Mouse (Mus musculus) adrenal gland (tissue): Measurements from ENCODE around the gene Ubxn10.

Experiments used
- intact Hi-C: fragments of 180-260 bp; cut with DNase I; formaldehyde crosslinking; loops from one replicate; pipeline ENCODE4 v1.15.1; 2025

The Ubxn10 gene

DNA sequence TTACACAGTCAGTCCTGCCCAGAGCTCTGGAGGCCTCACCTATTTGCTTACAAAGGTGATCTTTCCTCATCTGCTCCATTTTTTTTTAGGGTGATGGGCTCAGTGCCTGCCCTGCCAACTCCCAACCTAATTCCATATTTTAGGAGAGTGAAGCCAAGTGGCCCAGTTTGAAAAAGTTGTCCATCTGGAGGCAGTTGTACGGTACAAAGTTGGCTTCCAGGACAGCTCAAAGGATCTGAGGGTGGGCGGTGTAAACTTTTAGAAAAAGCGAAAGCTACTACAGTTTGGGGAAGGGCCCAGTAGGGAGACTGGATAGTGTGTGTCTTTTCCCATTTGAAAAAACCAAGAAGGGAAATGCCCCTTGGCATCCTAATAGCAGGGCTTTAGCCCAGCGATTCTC lies 2.1 kb downstream of the Ubxn10 start:
- intact Hi-C loops, result no loop called here

DNA sequence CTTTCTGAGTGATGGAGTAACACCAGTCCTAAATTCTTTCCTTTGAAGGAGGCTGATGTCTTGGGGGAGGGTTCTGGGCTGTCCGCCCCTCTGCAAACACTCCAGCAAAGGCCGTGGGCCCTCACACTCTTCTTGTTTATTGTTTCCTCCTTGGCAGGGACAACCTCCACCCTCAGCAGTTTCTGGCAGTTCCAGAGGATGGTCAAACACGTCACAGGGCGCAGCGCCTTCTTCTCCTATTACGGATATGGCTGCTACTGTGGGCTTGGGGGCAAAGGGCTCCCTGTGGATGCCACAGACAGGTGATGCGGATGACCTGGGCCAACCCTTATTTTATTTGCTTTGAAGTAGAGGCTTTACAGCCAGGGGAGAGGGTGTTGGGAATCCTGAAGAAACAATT lies 2.9 kb downstream of the Ubxn10 start:
- intact Hi-C loops, result no loop called here

DNA sequence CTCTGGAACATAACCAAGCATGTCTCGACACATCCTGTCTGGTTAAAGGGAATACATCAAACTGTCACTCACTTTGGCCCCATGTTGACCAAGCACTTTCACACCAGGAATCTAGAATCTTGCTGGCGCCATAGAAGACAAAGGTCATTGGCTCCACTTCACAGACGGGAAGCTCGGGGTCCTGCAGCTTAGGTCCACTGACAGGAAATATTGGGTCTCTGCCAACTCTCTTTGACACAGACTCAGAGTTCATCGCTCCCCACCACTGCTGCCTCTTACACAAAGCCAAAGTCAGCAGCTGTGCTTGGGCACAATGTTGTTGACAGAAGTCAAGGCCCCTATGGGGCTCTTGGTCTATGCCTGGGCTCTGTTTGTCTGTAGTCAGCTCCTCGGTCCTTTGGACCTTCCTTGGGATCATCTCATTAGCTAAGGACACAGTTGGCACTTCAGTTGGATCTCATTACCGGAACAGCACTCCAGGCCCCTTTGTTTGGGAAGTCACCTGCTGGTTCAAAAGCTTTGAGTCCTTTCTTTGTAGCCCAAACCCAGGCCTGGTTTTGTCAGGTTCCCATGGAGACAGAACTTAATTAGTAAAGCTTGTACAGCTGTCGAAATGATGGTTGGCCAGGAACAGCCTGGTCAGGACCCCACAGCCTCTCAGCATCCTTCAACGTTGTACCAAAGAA lies 7.8 kb downstream of the Ubxn10 start:
- intact Hi-C loops, result no loop called here

DNA sequence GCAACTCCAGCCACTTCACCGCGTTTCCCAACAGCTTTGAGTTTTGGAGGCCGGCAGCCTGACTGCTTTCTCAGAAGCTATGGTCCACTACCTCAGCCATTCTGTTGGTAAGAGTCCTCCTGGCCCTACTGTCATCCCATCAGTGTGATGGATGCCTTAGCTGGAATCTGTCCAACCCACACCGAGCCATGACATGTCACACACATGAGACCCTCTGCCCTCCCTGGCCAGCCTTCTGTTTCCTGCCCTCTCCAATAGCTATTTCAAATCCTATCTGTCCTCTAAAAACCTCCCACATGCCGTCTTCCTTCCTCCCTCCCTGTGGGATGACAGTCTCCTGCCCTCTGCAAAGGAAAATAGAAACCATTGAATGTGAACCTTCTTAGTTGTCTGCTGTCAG lies 11.2 kb downstream of the Ubxn10 start:
- intact Hi-C loops, result no loop called here

DNA sequence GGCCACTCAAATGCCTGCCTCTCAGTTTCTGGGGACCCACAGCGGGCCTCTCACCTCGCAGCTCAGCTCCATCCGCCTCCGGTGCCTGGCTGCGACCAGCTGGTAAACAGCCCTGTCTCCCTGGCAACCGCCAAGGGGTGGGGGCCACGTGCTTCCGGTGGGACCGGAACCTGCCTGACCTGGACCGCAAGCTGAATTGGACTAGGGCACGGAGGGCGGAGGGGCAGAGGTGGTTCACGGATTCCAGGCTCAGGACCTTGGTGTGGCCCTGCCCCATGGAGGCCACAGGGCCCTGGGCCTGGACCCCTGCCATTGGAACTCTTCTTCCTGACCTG lies 11.9 kb downstream of the Ubxn10 start:
- intact Hi-C loops, result no loop called here

DNA sequence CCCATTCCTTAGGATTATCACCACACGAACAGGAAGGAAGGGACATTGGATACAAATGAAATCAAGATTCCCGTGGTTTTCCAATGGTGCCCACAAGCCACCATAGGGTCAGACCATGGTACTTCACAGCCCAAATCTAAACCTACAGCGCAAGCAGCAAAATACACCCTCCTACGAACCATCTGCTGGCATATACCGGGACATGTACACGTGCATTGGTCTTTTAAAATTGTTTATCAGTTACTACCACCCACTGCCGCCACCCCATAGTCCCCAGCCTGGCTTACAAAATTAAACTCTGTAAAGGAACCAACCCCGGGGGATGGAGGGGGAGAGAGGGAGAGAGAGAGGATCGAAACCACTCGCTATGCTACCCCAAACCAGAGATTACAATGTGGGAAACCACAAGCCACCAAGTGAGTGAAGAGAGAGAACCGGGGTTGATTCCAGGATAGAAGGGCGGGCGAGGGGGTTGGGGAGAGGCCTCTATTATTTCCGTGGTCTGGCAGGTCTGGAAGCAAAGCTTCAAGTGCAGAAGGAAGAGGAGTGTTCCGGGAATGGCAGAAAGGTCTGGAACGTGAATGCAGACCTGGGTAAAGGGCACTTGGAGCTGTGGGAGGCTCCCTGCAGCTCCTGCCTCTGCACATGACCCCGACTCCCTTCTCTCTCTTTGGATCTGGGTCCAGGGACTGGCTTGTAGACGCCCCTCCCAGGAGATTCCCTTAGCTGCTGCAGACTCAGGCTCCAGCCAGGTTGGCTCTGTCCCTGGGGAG lies 12.4 kb downstream of the Ubxn10 start, which contains the start of gene Pla2g2c:
TSS of gene Pla2g2c (plus strand) at position 439 of the 773 bp plus-strand sequence.
- intact Hi-C loops, result no loop called here

DNA sequence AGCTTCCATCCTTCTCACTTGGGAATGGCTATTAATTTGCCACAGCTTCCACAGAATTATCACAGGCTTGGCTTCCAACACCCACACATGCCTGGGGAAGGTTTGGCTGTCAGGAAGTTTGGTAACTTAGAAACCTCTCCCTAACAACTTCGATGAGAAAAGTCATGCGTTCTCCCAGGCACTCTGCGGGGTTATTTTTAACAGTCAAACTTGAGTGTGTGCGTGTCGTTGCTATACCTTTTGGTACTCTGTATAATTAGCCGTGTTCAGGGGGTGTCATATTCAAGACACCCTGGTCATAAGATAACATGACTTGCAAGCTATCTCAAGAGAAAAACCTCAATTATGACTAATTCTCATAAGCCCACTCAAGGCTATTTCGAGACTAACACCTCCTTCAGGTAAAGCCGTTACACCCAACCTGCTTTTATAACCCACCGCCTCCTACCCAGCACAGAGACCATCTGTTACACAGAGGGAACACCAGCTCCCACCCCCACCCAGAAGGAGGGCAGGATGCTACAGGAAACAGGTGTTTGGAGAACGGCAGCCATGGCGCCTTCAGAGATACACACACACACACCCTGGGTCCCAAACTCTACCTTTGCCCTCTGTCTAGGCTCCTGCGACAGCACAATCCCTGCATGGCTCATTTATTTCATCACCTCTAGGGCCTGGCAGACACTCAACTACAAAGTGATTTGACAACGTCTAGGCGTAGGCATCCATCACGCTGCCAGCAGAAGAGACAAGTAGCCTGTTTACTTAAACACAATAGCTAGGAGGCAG lies 13.3 kb downstream of the Ubxn10 start:
- intact Hi-C loops, result no loop called here

DNA sequence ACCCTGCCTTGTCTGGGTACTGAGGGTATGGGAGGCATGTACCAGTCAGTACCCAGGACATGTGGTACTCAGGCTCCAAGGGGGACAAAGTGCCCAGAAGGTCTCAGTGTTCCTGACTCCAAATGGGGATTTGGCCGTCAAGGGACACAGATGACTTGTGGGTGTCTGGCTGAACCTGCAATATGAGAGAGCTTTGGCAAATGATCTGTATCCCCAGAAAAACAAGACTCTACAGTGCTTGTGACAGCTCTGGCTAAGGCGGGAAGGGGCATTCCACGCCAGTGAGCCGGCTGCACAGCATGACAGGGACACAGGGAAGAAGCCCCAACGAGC lies 17.7 kb downstream of the Ubxn10 start:
- intact Hi-C loops, result no loop called here

DNA sequence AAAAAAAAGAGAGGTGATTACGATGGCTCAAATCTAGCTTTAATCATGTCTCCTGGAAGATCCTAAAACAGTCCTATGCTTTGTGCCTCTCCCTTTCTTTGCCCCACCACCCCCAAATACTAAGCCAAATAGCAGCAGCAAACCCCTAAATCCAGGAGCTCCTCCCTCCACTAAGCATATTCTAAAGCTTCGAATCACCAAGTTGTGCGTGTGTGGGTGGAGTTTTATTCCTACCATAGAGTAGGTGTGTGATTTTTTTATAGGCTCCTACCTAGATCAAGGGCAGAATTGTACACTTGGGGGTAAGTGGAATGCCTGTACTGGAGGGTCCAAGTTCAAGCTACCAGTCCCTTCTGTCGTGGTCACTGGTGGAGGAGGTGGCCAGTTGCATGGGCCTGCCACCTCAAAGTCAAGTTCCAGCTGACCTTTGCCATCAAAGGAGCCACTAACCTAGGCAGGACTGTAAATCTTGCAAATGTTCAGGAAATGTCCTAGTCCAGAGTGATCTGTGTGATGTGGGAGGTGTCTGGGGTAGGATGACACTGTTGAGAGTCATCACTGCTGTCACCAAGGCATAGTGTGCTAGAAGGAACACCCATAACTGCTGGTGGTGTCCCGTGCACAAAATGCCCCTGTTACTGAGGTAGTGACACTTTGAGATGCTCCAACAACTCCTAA lies 18.2 kb downstream of the Ubxn10 start:
- intact Hi-C loops, result no loop called here

DNA sequence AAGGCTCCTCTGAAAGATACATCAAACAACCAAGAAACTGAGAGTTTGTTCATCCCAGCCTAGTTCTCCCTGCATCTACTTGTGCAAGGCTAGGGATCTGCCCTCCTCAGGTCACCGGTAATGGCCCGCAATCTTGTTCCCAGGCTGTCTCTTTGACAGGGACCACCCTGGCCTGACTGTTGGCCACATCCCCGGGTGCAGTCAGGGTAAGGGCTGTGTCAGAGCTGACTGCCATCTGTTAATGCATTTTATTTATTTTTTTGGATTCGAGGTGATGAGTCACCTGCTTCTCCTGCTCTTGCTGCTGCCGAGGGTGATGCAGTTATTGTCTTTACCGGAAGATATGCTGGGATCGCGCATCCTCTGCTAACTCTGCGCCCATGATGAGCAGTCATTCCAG lies 20.3 kb downstream of the Ubxn10 start:
- intact Hi-C loops, result no loop called here

DNA sequence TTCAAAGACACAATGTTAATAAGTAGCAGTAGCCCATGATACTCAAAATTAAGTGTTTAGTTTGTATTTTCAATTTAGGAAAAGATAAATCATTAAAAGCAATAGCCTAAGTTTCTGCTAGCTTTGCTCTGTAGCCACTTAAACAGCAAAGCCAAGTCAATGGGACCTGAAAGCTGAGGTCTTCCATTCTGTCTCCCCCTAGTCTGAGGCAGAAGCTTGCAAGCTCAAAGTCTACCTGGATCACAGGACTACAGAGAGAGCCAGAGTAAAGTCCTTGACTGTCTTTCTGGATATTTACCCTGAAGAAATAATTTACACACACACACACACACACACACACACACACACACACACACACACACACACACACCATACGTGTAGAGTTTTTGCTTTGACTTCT lies 22.8 kb downstream of the Ubxn10 start:
- intact Hi-C loops, result no loop called here

DNA sequence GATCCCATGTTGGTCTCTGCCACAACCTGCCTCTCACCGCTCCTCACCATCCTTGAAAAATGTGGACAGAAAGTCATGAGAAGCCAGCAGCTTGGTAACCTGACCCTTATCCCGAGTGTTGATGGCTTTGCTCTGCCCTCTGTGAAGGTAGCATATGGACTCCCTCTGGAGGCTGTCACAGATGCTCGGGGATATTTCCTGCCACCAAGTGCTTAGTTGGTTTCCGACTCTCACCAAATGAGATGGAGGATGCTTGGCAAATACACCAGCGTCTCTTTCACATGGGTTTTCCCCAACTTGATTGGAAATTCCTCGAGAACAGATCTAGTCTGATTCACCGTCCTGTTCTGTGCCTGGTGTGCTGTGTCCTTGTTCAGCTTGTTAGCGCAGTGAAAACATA lies 24.3 kb downstream of the Ubxn10 start:
- intact Hi-C loops, result no loop called here

DNA sequence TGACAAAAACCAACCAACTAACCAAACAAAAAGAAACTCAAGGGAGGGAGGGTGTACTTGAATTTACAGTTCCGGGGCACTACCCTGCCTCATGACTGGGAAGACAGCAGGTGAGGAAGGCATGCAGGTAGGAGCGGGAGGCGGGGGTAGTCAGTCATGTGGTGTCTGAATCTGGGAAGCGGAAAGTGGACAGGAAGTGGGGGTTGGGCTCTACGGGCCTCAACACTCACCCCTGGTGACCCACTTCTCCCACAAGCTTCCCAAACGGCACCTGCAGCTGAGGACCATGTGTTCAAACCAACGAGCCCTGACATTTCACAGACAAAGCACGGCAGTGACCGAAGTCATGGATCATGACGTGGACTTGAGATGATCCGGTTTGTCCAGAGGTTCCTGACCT lies 24.9 kb downstream of the Ubxn10 start:
- intact Hi-C loops, result no loop called here

DNA sequence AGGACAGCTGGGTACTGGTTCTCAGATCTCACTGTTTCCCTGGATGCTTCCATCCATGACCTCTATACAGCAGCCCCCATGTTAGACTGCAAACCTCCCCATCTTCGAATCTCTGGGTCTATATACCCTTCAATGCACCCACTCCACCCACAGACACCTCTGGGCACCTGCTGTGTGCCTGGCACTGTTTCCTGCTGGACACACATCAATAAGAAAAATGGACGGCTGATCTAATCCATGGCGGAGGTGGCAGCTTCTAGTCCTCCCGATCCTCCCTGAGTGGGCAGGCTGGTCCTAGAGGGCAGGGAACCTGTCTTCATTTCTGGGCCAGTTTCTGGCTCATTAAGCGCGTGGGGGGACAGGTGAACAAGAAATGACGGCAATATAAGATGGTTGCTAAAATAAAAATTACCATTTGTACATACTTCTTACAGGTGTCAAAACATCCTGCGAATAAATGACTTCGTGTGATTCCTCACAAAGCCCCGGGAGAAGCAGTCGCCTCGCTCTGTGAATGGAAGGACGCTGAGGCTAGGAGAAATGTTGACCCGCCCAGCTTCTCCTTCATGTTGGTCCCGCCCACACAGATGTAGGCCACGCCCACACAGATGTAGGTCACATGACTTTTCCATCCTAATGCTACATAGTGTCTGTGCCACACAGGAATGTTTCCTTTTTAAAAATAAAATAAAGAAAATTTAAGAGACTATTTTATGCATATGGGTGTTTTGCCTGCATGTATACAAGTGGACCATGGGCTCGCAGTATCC lies 25.7 kb downstream of the Ubxn10 start:
- intact Hi-C loops, result no loop called here

DNA sequence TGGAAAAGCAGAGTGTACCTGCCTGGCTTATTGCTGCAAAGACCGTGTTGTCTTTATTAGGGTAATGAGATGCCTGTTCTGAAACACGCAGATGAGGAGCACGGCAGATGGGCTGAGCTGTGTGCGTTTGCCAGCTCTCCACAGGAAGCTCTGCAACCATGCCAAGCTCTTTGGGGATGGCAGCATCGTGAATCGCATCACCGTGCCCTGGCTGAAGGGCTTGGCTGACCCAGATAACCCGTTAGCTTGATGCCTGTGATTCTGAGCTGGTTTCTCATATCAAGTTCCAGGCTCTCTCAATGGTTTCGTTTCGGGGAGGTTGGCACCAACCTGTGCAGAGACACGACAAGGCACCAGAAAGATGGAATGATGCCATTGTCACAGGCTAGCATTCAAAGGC lies 26.3 kb downstream of the Ubxn10 start:
- intact Hi-C loops, result no loop called here

DNA sequence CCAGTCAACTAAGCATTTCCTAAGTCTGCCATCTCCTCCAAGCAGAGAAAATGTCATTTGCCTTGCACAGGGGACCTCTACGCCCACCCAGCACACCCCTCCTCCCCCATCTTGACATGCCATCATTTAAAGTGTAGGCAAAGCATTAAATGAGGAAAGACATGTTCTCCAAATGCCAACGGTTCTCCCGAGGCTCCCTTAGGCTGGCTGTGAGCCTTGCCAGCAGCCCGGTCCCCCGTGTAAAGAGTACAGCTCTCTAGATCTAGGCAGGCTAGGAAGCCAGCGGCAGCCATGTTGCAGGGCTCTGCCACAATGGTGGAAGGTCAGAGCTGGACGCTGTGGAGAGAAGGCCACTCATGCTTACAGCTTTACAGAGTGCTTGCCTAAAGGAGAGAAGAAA lies 27.0 kb downstream of the Ubxn10 start:
- intact Hi-C loops, result loop anchor here (2.0 to 5.0 kb wide), 3 partner anchors 37 to 141 kb away; no protein-coding TSS in a partner anchor

DNA sequence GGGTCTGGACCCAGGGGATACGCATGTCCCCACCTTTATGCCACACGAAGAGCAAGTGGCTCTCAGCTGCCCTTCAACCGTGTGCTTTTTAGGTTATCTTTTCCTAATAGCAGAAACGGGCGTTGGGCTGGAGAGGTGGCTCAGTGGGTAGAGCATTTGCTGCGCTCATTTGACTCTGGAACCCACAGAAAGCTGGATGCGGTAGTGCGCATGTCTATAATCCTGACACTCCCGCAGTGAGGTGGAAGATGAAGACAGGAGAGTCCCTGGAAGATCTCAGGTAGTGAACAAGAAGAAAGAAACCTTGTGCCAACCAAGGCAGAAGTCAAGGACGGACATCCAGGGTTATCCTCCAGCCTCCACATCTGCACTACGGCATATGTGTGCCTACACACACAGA lies 27.7 kb downstream of the Ubxn10 start:
- intact Hi-C loops, result loop anchor here (2.0 to 5.0 kb wide), 3 partner anchors 38 to 142 kb away; no protein-coding TSS in a partner anchor

DNA sequence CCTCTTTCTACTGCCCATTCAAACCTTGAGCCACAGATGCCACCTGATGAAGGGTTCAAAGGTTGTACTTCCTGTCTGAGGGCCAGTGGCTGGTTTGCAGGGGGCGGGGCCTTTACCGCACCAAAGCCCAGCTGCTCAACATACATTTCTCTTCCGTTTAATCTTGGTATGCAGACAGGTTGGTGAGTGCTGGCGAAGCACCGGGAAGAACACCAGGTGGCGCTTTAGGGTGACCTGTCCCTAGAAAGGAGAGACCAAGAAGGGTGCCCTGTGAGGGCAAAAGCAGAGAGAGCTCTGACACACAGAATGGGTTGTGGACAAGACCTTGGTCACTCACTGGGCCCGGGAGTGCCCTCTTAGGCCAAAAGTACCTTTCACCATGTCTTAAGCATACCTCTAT lies 28.3 kb downstream of the Ubxn10 start:
- intact Hi-C loops, result loop anchor here (2.0 to 5.0 kb wide), 3 partner anchors 39 to 142 kb away; no protein-coding TSS in a partner anchor

DNA sequence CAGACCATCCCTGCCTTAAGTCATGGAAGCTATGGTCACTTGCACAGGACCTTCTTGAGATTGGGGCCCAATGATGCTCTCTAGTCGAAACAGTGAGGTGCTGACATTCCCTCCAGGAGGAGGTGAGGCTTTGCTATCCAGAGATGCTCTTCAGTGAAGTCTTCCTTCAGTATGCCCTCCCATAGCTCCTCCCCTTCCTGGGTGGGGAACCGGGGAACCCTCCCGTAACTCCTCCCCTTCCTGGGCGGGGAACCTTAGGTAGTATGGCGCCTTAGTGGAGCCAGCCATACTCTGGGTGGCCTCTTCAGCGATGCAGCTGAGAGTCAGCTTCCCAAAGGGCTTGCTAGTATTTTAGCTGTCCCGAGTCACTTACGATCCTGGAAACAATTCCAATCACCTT lies 30.3 kb downstream of the Ubxn10 start:
- intact Hi-C loops, result loop anchor here (5.0 kb wide), 2 partner anchors 41 to 86 kb away; no protein-coding TSS in a partner anchor

DNA sequence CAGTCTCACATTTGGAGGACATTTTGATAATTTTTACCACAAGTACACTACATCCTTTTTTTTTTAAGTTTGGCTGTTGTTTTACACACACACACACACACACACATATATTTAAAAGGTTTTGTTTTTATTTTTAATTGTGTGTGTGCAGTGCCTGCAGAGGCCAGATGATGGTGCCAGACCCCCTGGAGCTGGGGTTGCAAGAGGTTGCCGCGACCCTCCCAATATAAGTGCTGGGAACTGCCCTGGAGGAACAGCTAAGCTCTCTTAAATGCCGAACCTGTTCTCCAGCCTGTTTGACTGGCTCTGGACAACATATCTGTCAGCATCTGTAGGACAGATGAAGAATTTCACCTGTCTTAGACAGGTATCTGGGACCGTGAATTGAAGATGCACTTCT lies 32.8 kb downstream of the Ubxn10 start:
- intact Hi-C loops, result loop anchor here (5.0 kb wide), 2 partner anchors 142 to 197 kb away; no protein-coding TSS in a partner anchor

DNA sequence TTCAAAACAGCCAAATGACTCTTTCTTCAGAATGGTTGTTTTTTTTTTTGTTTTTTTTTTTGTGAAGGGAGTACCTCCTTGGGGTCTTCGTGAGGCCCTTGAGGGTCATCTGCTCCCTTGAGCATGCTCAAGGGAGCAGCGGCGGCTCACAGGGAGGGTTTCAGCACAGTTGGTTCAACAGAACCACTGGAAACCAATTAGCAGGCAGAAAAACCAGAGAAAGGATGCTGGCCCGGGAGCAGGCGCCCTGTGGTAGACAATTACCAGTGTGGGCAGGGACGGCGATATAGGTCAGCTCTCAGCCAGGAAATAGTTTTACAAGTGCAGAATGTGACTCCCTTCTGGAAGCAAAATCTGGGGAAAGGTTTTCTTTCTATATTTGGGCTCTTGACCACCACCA lies 33.4 kb downstream of the Ubxn10 start:
- intact Hi-C loops, result loop anchor here (5.0 kb wide), 2 partner anchors 141 to 196 kb away; no protein-coding TSS in a partner anchor
